Mouse (Mus musculus): ENCODE data around the gene Drd3. TPM values are rescaled to one million over a fixed set of nuclear protein-coding genes. Genes with fewer than 3 reads are reported as not detected.

Gene Drd3
- not detected in 2 replicates for polyA plus RNA-seq (2016; fragmentation: Nextera tagmentation; extraction: Ambion mirVana)

- Histone ChIP-seq H3K36me3 (replicated peaks) (no peaks in the 10 kb centered on the region), H3K27me3 (replicated peaks; ENCODE audit: low read depth, poor library complexity, severe bottlenecking) (no peaks in the 10 kb centered on the region), H3K4me3 (no peak within 1 kb of the TSS), H3K9me3 (no peaks in the 10 kb centered on the region), H3K4me1 (0 out of 2 replicates have a peak, but pooled peaks cover 4% of the 10 kb centered on the region), H3K27ac (replicated peaks) (no peak within 1 kb of the TSS)
- peak; percentile 32 for DNase-seq (ENCODE audit: low spot score)
- 12% methylated on average over 7 of the region's 7 CpGs for WGBS
Measured at GRCm38 (mm10) chr16:43753751-43754150, at the start of gene Drd3. Drd3 (plus strand) TSS chr16:43754026.

- Histone ChIP-seq H3K4me1 (peaks cover 10% of the 10 kb centered on the region; the same call in 1 of the 2 replicates), H3K27me3 (replicated peaks; ENCODE audit: low read depth, poor library complexity, severe bottlenecking) (no peaks in the 10 kb centered on the region), H3K4me3 (no peak overlapping the region), H3K36me3 (replicated peaks) (no peaks in the 10 kb centered on the region), H3K9me3 (no peaks in the 10 kb centered on the region), H3K27ac (replicated peaks) (no peak overlapping the region)
- no peak for DNase-seq (ENCODE audit: low spot score)
- 79% methylated on average over 13 of the region's 13 CpGs for WGBS
Measured at GRCm38 (mm10) chr16:43708335-43709061, 45.3 kb upstream of the Drd3 start.

- no peak for DNase-seq (ENCODE audit: low spot score)
- Histone ChIP-seq H3K36me3 (replicated peaks) (no peaks in the 10 kb centered on the region), H3K27ac (replicated peaks) (no peak overlapping the region)
Measured at GRCm38 (mm10) chr16:43709062-43709413, 44.8 kb upstream of the Drd3 start.

GRCm38 (mm10) chr16:43709432-43710133, 44.2 kb upstream of the Drd3 start:
- Histone ChIP-seq H3K36me3 (replicated peaks) (no peaks in the 10 kb centered on the region), H3K4me1 (peaks cover 10% of the 10 kb centered on the region; the same call in 1 of the 2 replicates), H3K4me3 (no peak overlapping the region), H3K9me3 (no peaks in the 10 kb centered on the region), H3K27me3 (replicated peaks; ENCODE audit: low read depth, poor library complexity, severe bottlenecking) (no peaks in the 10 kb centered on the region), H3K27ac (replicated peaks) (no peak overlapping the region)
- no peak for DNase-seq (ENCODE audit: low spot score)
- 62% methylated on average over 9 of the region's 9 CpGs for WGBS

More at GRCm38 (mm10) chr16:43709062-43709413, 44.8 kb upstream of the Drd3 start:
- no peaks in the 10 kb centered on the region for H3K9me3 ChIP-seq
- H3K4me1 ChIP-seq, result peaks cover 10% of the 10 kb centered on the region; the same call in 1 of the 2 replicates
- WGBS, result 81% methylated on average over 15 of the region's 15 CpGs
- H3K27me3 ChIP-seq (replicated peaks; ENCODE audit: low read depth, poor library complexity, severe bottlenecking), result no peaks in the 10 kb centered on the region
- H3K4me3 ChIP-seq, result no peak overlapping the region

- H3K9me3 ChIP-seq, result no peaks in the 10 kb centered on the region
- no peak overlapping the region for H3K27ac ChIP-seq (replicated peaks)
- no peaks in the 10 kb centered on the region for H3K36me3 ChIP-seq (replicated peaks)
- peaks cover 10% of the 10 kb centered on the region; the same call in 1 of the 2 replicates for H3K4me1 ChIP-seq
- no peak for DNase-seq (ENCODE audit: low spot score)
- no peak overlapping the region for H3K4me3 ChIP-seq
- no peaks in the 10 kb centered on the region for H3K27me3 ChIP-seq (replicated peaks; ENCODE audit: low read depth, poor library complexity, severe bottlenecking)
- 66% methylated on average over 6 of the region's 6 CpGs for WGBS
Measured at GRCm38 (mm10) chr16:43710134-43710475, 43.7 kb upstream of the Drd3 start.

- WGBS, result 88% methylated on average over 11 of the region's 11 CpGs
- no peak overlapping the region for H3K27ac ChIP-seq (replicated peaks)
- H3K4me1 ChIP-seq, result peaks cover 10% of the 10 kb centered on the region; the same call in 1 of the 2 replicates
- H3K27me3 ChIP-seq (replicated peaks; ENCODE audit: low read depth, poor library complexity, severe bottlenecking), result no peaks in the 10 kb centered on the region
- no peak for DNase-seq (ENCODE audit: low spot score)
- no peaks in the 10 kb centered on the region for H3K36me3 ChIP-seq (replicated peaks)
- no peaks in the 10 kb centered on the region for H3K9me3 ChIP-seq
- H3K4me3 ChIP-seq, result no peak overlapping the region
Measured at GRCm38 (mm10) chr16:43710651-43711050, 43.2 kb upstream of the Drd3 start.

GRCm38 (mm10) chr16:43711361-43711760, 42.5 kb upstream of the Drd3 start:
- Histone ChIP-seq H3K36me3 (replicated peaks) (no peaks in the 10 kb centered on the region), H3K4me3 (no peak overlapping the region), H3K9me3 (no peaks in the 10 kb centered on the region), H3K27me3 (replicated peaks; ENCODE audit: low read depth, poor library complexity, severe bottlenecking) (no peaks in the 10 kb centered on the region), H3K4me1 (peaks cover 10% of the 10 kb centered on the region; the same call in 1 of the 2 replicates), H3K27ac (replicated peaks) (no peak overlapping the region)
- 91% methylated on average over 7 of the region's 7 CpGs for WGBS
- no peak for DNase-seq (ENCODE audit: low spot score)

GRCm38 (mm10) chr16:43724444-43724843, 29.4 kb upstream of the Drd3 start:
- Histone ChIP-seq H3K27me3 (replicated peaks; ENCODE audit: low read depth, poor library complexity, severe bottlenecking) (no peaks in the 10 kb centered on the region), H3K4me1 (no peaks in the 10 kb centered on the region)
- WGBS, result 70% methylated on average over 3 of the region's 3 CpGs

GRCm38 (mm10) chr16:43729506-43730221, 24.2 kb upstream of the Drd3 start:
- no peak for DNase-seq (ENCODE audit: low spot score)
- no peak overlapping the region for H3K27ac ChIP-seq (replicated peaks)
- H3K4me3 ChIP-seq, result no peak overlapping the region
- no peaks in the 10 kb centered on the region for H3K4me1 ChIP-seq
- 77% methylated on average over 8 of the region's 8 CpGs for WGBS
- no peaks in the 10 kb centered on the region for H3K27me3 ChIP-seq (replicated peaks; ENCODE audit: low read depth, poor library complexity, severe bottlenecking)
- H3K36me3 ChIP-seq (replicated peaks), result no peaks in the 10 kb centered on the region
- H3K9me3 ChIP-seq, result no peaks in the 10 kb centered on the region

More at GRCm38 (mm10) chr16:43724444-43724843, 29.4 kb upstream of the Drd3 start:
- DNase-seq (ENCODE audit: low spot score), result peak; percentile 23
- Histone ChIP-seq H3K4me3 (no peak overlapping the region), H3K9me3 (no peaks in the 10 kb centered on the region), H3K36me3 (replicated peaks) (no peaks in the 10 kb centered on the region), H3K27ac (replicated peaks) (no peak overlapping the region)

- Histone ChIP-seq H3K27ac (replicated peaks) (no peak overlapping the region), H3K9me3 (no peaks in the 10 kb centered on the region)
Measured at GRCm38 (mm10) chr16:43730281-43730680, 23.5 kb upstream of the Drd3 start.

GRCm38 (mm10) chr16:43732496-43732895, 21.3 kb upstream of the Drd3 start:
- no peak overlapping the region for H3K27ac ChIP-seq (replicated peaks)
- no peaks in the 10 kb centered on the region for H3K4me1 ChIP-seq
- no peak overlapping the region for H3K4me3 ChIP-seq
- DNase-seq (ENCODE audit: low spot score), result no peak
- H3K9me3 ChIP-seq, result no peaks in the 10 kb centered on the region
- WGBS, result 95% methylated on average over 10 of the region's 10 CpGs
- no peaks in the 10 kb centered on the region for H3K27me3 ChIP-seq (replicated peaks; ENCODE audit: low read depth, poor library complexity, severe bottlenecking)
- no peaks in the 10 kb centered on the region for H3K36me3 ChIP-seq (replicated peaks)

More at GRCm38 (mm10) chr16:43730281-43730680, 23.5 kb upstream of the Drd3 start:
- DNase-seq (ENCODE audit: low spot score), result no peak
- H3K4me3 ChIP-seq, result no peak overlapping the region
- no peaks in the 10 kb centered on the region for H3K27me3 ChIP-seq (replicated peaks; ENCODE audit: low read depth, poor library complexity, severe bottlenecking)
- WGBS, result 83% methylated on average over 4 of the region's 4 CpGs
- no peaks in the 10 kb centered on the region for H3K4me1 ChIP-seq
- H3K36me3 ChIP-seq (replicated peaks), result no peaks in the 10 kb centered on the region

- DNase-seq (ENCODE audit: low spot score), result no peak
- 89% methylated on average over 5 of the region's 5 CpGs for WGBS
- Histone ChIP-seq H3K27me3 (replicated peaks; ENCODE audit: low read depth, poor library complexity, severe bottlenecking) (no peaks in the 10 kb centered on the region), H3K27ac (replicated peaks) (no peak overlapping the region), H3K9me3 (no peaks in the 10 kb centered on the region), H3K4me3 (no peak overlapping the region), H3K4me1 (no peaks in the 10 kb centered on the region), H3K36me3 (replicated peaks) (no peaks in the 10 kb centered on the region)
Measured at GRCm38 (mm10) chr16:43732900-43733299, 20.9 kb upstream of the Drd3 start.

Measured in embryonic facial prominence, embryonic 10.5 days (tissue).